Mouse (Mus musculus) ES-E14 (cell line): Measurements from ENCODE around the gene Sh3bp5l.

ENCODE experiments used
- HCFC1 ChIP-seq: IDR thresholded peaks from 2 replicates; pipeline ENCODE4 v1.6.1; 2012; ENCODE audit warnings: low read length, inconsistent platforms, borderline replicate concordance; ENCODE audit not compliant: insufficient read depth
- MAFK ChIP-seq: IDR thresholded peaks from 2 replicates; pipeline ENCODE4 v1.6.1; 2014; ENCODE audit warnings: mild to moderate bottlenecking, low read depth, low read length, inconsistent platforms; ENCODE audit not compliant: insufficient read depth
- ZC3H11A ChIP-seq: IDR thresholded peaks from 2 replicates; pipeline ENCODE4 v1.6.1; 2012; ENCODE audit warnings: low read depth, mild to moderate bottlenecking, inconsistent platforms, low read length, borderline replicate concordance
- ZNF384 ChIP-seq: IDR thresholded peaks from 2 replicates; pipeline ENCODE4 v1.6.1; 2012; ENCODE audit warnings: low read depth, low read length, inconsistent platforms

- no peak for TF ChIP-seq ZNF384
- TF ChIP-seq MAFK = no peak
- TF ChIP-seq ZC3H11A = no peak
- TF ChIP-seq HCFC1 = no peak
Measured at GRCm38 (mm10) chr11:58351179-58351578, 20.7 kb downstream of the Sh3bp5l start.
